Mouse (Mus musculus): Measurements from ENCODE around the gene Gata3. TPM values are rescaled to one million over a fixed set of nuclear protein-coding genes. Genes with fewer than 3 reads are reported as not detected.

The Gata3 gene
- 2.7 and 9.4 TPM in 2 replicates for polyA plus RNA-seq (2015; fragmentation: Nextera tagmentation; extraction: Ambion mirVana)

GRCm38 (mm10) chr2:9889651-9890183, at the start of gene Gata3:
Gata3 (minus strand) TSS chr2:9890034.
- Histone ChIP-seq H3K9ac (no peak within 1 kb of the TSS), H3K27ac (no peak within 1 kb of the TSS), H3K9me3 (replicated peaks) (no peaks in the 10 kb centered on the region), H3K36me3 (no peaks in the 10 kb centered on the region), H3K4me1 (replicated peaks) (peaks cover 12% of the 10 kb centered on the region), H3K27me3 (peaks cover 93% of the 10 kb centered on the region), H3K4me3 (peak within 1 kb of the TSS; percentile 38), H3K4me2 (peak within 1 kb of the TSS; percentile 68)
- ATAC-seq (replicated peaks; ENCODE audit: insufficient number of reproducible peaks, insufficient read depth, low FRiP score, low read depth): no peak
- 1% methylated on average over 23 of the region's 23 CpGs for WGBS

GRCm38 (mm10) chr2:9939250-9939649, 49.4 kb upstream of the Gata3 start:
- no peaks in the 10 kb centered on the region for H3K36me3 ChIP-seq
- WGBS: 67% methylated on average over 4 of the region's 4 CpGs
- H3K9ac ChIP-seq: no peak overlapping the region
- no peak overlapping the region for H3K4me2 ChIP-seq
- no peak for ATAC-seq (replicated peaks; ENCODE audit: insufficient number of reproducible peaks, insufficient read depth, low FRiP score, low read depth)
- H3K4me3 ChIP-seq: no peak overlapping the region
- no peak overlapping the region for H3K27ac ChIP-seq
- no peaks in the 10 kb centered on the region for H3K9me3 ChIP-seq (replicated peaks)
- H3K27me3 ChIP-seq: no peaks in the 10 kb centered on the region
- H3K4me1 ChIP-seq (replicated peaks): no peaks in the 10 kb centered on the region; the same call in 1 of the 2 replicates

- no peaks in the 10 kb centered on the region for H3K36me3 ChIP-seq
- H3K27me3 ChIP-seq: no peaks in the 10 kb centered on the region
- H3K27ac ChIP-seq: no peak overlapping the region
- H3K4me2 ChIP-seq: no peak overlapping the region
- no peak overlapping the region for H3K4me3 ChIP-seq
- no peaks in the 10 kb centered on the region; the same call in 1 of the 2 replicates for H3K4me1 ChIP-seq (replicated peaks)
- no peak overlapping the region for H3K9ac ChIP-seq
- H3K9me3 ChIP-seq (replicated peaks): no peaks in the 10 kb centered on the region
- no peak; the same call in 1 of the 2 replicates for ATAC-seq (replicated peaks; ENCODE audit: insufficient number of reproducible peaks, insufficient read depth, low FRiP score, low read depth)
- WGBS: 9% methylated on average over 1 of the region's 1 CpGs
Observed at GRCm38 (mm10) chr2:9935965-9936364, 46.1 kb upstream of the Gata3 start.

- Histone ChIP-seq H3K4me2 (no peak overlapping the region), H3K36me3 (no peaks in the 10 kb centered on the region), H3K27ac (no peak overlapping the region), H3K9me3 (replicated peaks) (no peaks in the 10 kb centered on the region), H3K9ac (no peak overlapping the region), H3K27me3 (no peaks in the 10 kb centered on the region), H3K4me3 (no peak overlapping the region), H3K4me1 (replicated peaks) (peaks cover 4% of the 10 kb centered on the region; the same call in 1 of the 2 replicates)
- no peak for ATAC-seq (replicated peaks; ENCODE audit: insufficient number of reproducible peaks, insufficient read depth, low FRiP score, low read depth)
- WGBS: 87% methylated on average over 4 of the region's 4 CpGs
Observed at GRCm38 (mm10) chr2:9926905-9927283, 37.1 kb upstream of the Gata3 start.

GRCm38 (mm10) chr2:9926194-9926904, 36.5 kb upstream of the Gata3 start:
- no peaks in the 10 kb centered on the region for H3K9me3 ChIP-seq (replicated peaks)
- no peak for ATAC-seq (replicated peaks; ENCODE audit: insufficient number of reproducible peaks, insufficient read depth, low FRiP score, low read depth)
- peaks cover 4% of the 10 kb centered on the region; the same call in 1 of the 2 replicates for H3K4me1 ChIP-seq (replicated peaks)
- no peaks in the 10 kb centered on the region for H3K36me3 ChIP-seq
- 46% methylated on average over 7 of the region's 7 CpGs for WGBS
- no peak overlapping the region for H3K4me3 ChIP-seq
- H3K9ac ChIP-seq: no peak overlapping the region
- H3K4me2 ChIP-seq: no peak overlapping the region
- H3K27me3 ChIP-seq: no peaks in the 10 kb centered on the region
- no peak overlapping the region for H3K27ac ChIP-seq

GRCm38 (mm10) chr2:9918691-9919471, 29.0 kb upstream of the Gata3 start:
- Histone ChIP-seq H3K36me3 (0 out of 2 replicates have a peak, but pooled peaks cover 4% of the 10 kb centered on the region), H3K4me2 (no peak overlapping the region), H3K27ac (no peak overlapping the region), H3K4me3 (no peak overlapping the region), H3K4me1 (replicated peaks) (no peaks in the 10 kb centered on the region), H3K9ac (no peak overlapping the region), H3K9me3 (replicated peaks) (no peaks in the 10 kb centered on the region), H3K27me3 (no peaks in the 10 kb centered on the region)
- no peak for ATAC-seq (replicated peaks; ENCODE audit: insufficient number of reproducible peaks, insufficient read depth, low FRiP score, low read depth)
- 72% methylated on average over 17 of the region's 17 CpGs for WGBS

GRCm38 (mm10) chr2:9917602-9918001, 27.8 kb upstream of the Gata3 start:
- Histone ChIP-seq H3K27me3 (no peaks in the 10 kb centered on the region), H3K4me2 (no peak overlapping the region), H3K4me1 (replicated peaks) (peaks cover 3% of the 10 kb centered on the region; the same call in 1 of the 2 replicates), H3K9me3 (replicated peaks) (no peaks in the 10 kb centered on the region), H3K9ac (no peak overlapping the region), H3K4me3 (no peak overlapping the region), H3K36me3 (0 out of 2 replicates have a peak, but pooled peaks cover 4% of the 10 kb centered on the region), H3K27ac (no peak overlapping the region)
- no peak for ATAC-seq (replicated peaks; ENCODE audit: insufficient number of reproducible peaks, insufficient read depth, low FRiP score, low read depth)
- WGBS: 81% methylated on average over 9 of the region's 9 CpGs

GRCm38 (mm10) chr2:9905995-9906394, 16.2 kb upstream of the Gata3 start:
- Histone ChIP-seq H3K9ac (no peak overlapping the region), H3K4me2 (peak overlapping the region; percentile 55), H3K27ac (no peak overlapping the region), H3K27me3 (no peaks in the 10 kb centered on the region), H3K4me1 (replicated peaks) (peaks cover 5% of the 10 kb centered on the region; the same call in 1 of the 2 replicates), H3K4me3 (peak overlapping the region; percentile 22), H3K9me3 (replicated peaks) (no peaks in the 10 kb centered on the region), H3K36me3 (no peaks in the 10 kb centered on the region)
- ATAC-seq (replicated peaks; ENCODE audit: insufficient number of reproducible peaks, insufficient read depth, low FRiP score, low read depth): no peak
- WGBS: 3% methylated on average over 11 of the region's 11 CpGs

GRCm38 (mm10) chr2:9903854-9904560, 14.2 kb upstream of the Gata3 start:
- no peak for ATAC-seq (replicated peaks; ENCODE audit: insufficient number of reproducible peaks, insufficient read depth, low FRiP score, low read depth)
- Histone ChIP-seq H3K27ac (no peak overlapping the region), H3K9me3 (replicated peaks) (no peaks in the 10 kb centered on the region), H3K4me1 (replicated peaks) (peaks cover 5% of the 10 kb centered on the region; the same call in 1 of the 2 replicates), H3K4me3 (no peak overlapping the region), H3K4me2 (no peak overlapping the region), H3K27me3 (peaks cover 12% of the 10 kb centered on the region), H3K36me3 (no peaks in the 10 kb centered on the region), H3K9ac (no peak overlapping the region)
- WGBS: 54% methylated on average over 14 of the region's 14 CpGs

- Histone ChIP-seq H3K36me3 (no peaks in the 10 kb centered on the region), H3K4me2 (no peak overlapping the region), H3K9ac (no peak overlapping the region), H3K4me3 (no peak overlapping the region), H3K27ac (no peak overlapping the region), H3K9me3 (replicated peaks) (no peaks in the 10 kb centered on the region), H3K4me1 (replicated peaks) (peaks cover 10% of the 10 kb centered on the region), H3K27me3 (peaks cover 72% of the 10 kb centered on the region)
- 29% methylated on average over 8 of the region's 8 CpGs for WGBS
- ATAC-seq (replicated peaks; ENCODE audit: insufficient number of reproducible peaks, insufficient read depth, low FRiP score, low read depth): no peak
Observed at GRCm38 (mm10) chr2:9897846-9898245, 8.0 kb upstream of the Gata3 start.
